Mouse (Mus musculus) kidney, adult 11 months (tissue): ENCODE measurements at regions not wholly inside any gene's neighbourhood (a gene's known extent, or its start where the extent isn't known, plus 50 kb on each side); places are given as distances from the start of the nearest gene placed in this dataset.

Experiments
- DNase-seq: peaks from one replicate; pipeline ENCODE4 v3.0.0; 2022

GRCm38 (mm10) chr2:171326909-171327308 lies 595.3 kb downstream of the Dok5 start:
- no peak for DNase-seq

- DNase-seq = no peak
Observed at GRCm38 (mm10) chr2:171308486-171308885, 576.9 kb downstream of the Dok5 start.

GRCm38 (mm10) chr2:171306000-171306399 lies 574.4 kb downstream of the Dok5 start:
- no peak for DNase-seq

GRCm38 (mm10) chr2:171298519-171298918 lies 566.9 kb downstream of the Dok5 start:
- no peak for DNase-seq

GRCm38 (mm10) chr2:171295603-171296002 lies 564.0 kb downstream of the Dok5 start:
- no peak for DNase-seq

- no peak for DNase-seq
Observed at GRCm38 (mm10) chr2:171292579-171292978, 561.0 kb downstream of the Dok5 start.

GRCm38 (mm10) chr2:171285719-171286394 lies 554.2 kb downstream of the Dok5 start:
- no peak for DNase-seq

GRCm38 (mm10) chr2:171280132-171280531 lies 548.5 kb downstream of the Dok5 start:
- DNase-seq = no peak

- no peak for DNase-seq
Observed at GRCm38 (mm10) chr2:171279319-171279718, 547.7 kb downstream of the Dok5 start.

GRCm38 (mm10) chr2:171253194-171253593 lies 521.6 kb downstream of the Dok5 start:
- DNase-seq = no peak

- DNase-seq = no peak
Observed at GRCm38 (mm10) chr2:171245391-171245790, 513.8 kb downstream of the Dok5 start.

- no peak for DNase-seq
Observed at GRCm38 (mm10) chr2:171242356-171242755, 510.7 kb downstream of the Dok5 start.

GRCm38 (mm10) chr2:171237276-171237960 lies 505.8 kb downstream of the Dok5 start:
- no peak for DNase-seq

GRCm38 (mm10) chr2:171232812-171233211 lies 501.2 kb downstream of the Dok5 start:
- no peak for DNase-seq

GRCm38 (mm10) chr2:171231288-171232050 lies 499.9 kb downstream of the Dok5 start:
- no peak for DNase-seq

- no peak for DNase-seq
Observed at GRCm38 (mm10) chr2:171230536-171230935, 498.9 kb downstream of the Dok5 start.

GRCm38 (mm10) chr2:171228229-171228628 lies 496.6 kb downstream of the Dok5 start:
- DNase-seq = no peak

GRCm38 (mm10) chr2:171213792-171214191 lies 482.2 kb downstream of the Dok5 start:
- DNase-seq = no peak

- DNase-seq = no peak
Observed at GRCm38 (mm10) chr2:171196472-171196871, 464.9 kb downstream of the Dok5 start.

- no peak for DNase-seq
Observed at GRCm38 (mm10) chr2:171192181-171192580, 460.6 kb downstream of the Dok5 start.
